Mouse (Mus musculus) midbrain, embryonic 12.5 days (tissue): Measurements from ENCODE around the gene Krtap8-1. TPM values are rescaled to one million over a fixed set of nuclear protein-coding genes. Genes with fewer than 3 reads are reported as not detected.

Experiments
- ATAC-seq: fragments of 200-750 bp; cut with Nextera tagmentation; 2 replicates; pipeline ENCODE4 v1.8.0; 2017; ENCODE audit warnings: low read depth, moderate TSS enrichment, moderate library complexity; ENCODE audit not compliant: low FRiP score
- H3K27ac ChIP-seq: fragments of 300-500 bp; sonication (generic); replicated peaks from 2 replicates; pipeline ENCODE4 v1.5.1; 2016; ENCODE audit warnings: mild to moderate bottlenecking
- H3K27me3 ChIP-seq: fragments of 300-500 bp; sonication (generic); 2 replicates; pipeline ENCODE4 v1.6.1; 2016; ENCODE audit warnings: mild to moderate bottlenecking
- H3K36me3 ChIP-seq: fragments of 300-500 bp; sonication (generic); 2 replicates; pipeline ENCODE4 v1.6.1; 2016
- H3K4me1 ChIP-seq: fragments of 300-500 bp; sonication (generic); 2 replicates; pipeline ENCODE4 v1.6.1; 2016
- H3K4me2 ChIP-seq: fragments of 300-500 bp; sonication (generic); replicated peaks from 2 replicates; pipeline ENCODE4 v1.6.1; 2016; ENCODE audit warnings: mild to moderate bottlenecking, moderate library complexity
- H3K4me3 ChIP-seq: fragments of 300-500 bp; sonication (generic); 2 replicates; pipeline ENCODE4 v1.5.1; 2016; ENCODE audit warnings: mild to moderate bottlenecking
- H3K9ac ChIP-seq: fragments of 300-500 bp; sonication (generic); replicated peaks from 2 replicates; pipeline ENCODE4 v1.6.1; 2016; ENCODE audit warnings: mild to moderate bottlenecking, moderate library complexity
- H3K9me3 ChIP-seq: fragments of 300-500 bp; sonication (generic); 2 replicates; pipeline ENCODE4 v1.6.1; 2016; ENCODE audit warnings: mild to moderate bottlenecking
- WGBS: fragments of 180-500 bp; shearing (Covaris S2); methylation state at CpG from one replicate; pipeline ENCODE4 v1.1.7; 2016; 5-methylcytosine and 5-hydroxymethylcytosine counted together
- polyA plus RNA-seq: library from polyadenylated mRNA; unstranded; fragments of >200 nt; fragmentation: Nextera tagmentation; extraction: Ambion mirVana; gene quantifications from 2 replicates; pipeline ENCODE4 v1.2.1, GENCODE M21; 2016

Krtap8-1 gene
- polyA plus RNA-seq: not detected in 2 replicates

- H3K9ac ChIP-seq: no peak within 1 kb of the TSS
Observed at GRCm38 (mm10) chr16:89487852-89488251, at the start of gene Krtap8-1. TSS of gene Krtap8-1 (minus strand) at chr16:89487952.

GRCm38 (mm10) chr16:89537349-89537748 is 49.6 kb upstream of the Krtap8-1 start:
- H3K27me3 ChIP-seq: no peaks in the 10 kb centered on the region
- H3K36me3 ChIP-seq: no peaks in the 10 kb centered on the region
- H3K4me2 ChIP-seq: no peak overlapping the region
- no peaks in the 10 kb centered on the region for H3K4me1 ChIP-seq
- WGBS: 90% methylated on average over 6 of the region's 6 CpGs
- ATAC-seq: no peak
- no peak overlapping the region for H3K4me3 ChIP-seq
- H3K9ac ChIP-seq: no peak overlapping the region
- no peak overlapping the region for H3K27ac ChIP-seq
- 0 out of 2 replicates have a peak, but pooled peaks cover 3% of the 10 kb centered on the region for H3K9me3 ChIP-seq

More at GRCm38 (mm10) chr16:89487852-89488251, at the start of gene Krtap8-1:
- Histone ChIP-seq H3K4me1 (no peaks in the 10 kb centered on the region), H3K27ac (no peak within 1 kb of the TSS), H3K4me3 (no peak within 1 kb of the TSS), H3K4me2 (no peak within 1 kb of the TSS), H3K36me3 (no peaks in the 10 kb centered on the region), H3K9me3 (no peaks in the 10 kb centered on the region), H3K27me3 (no peaks in the 10 kb centered on the region)
- no peak for ATAC-seq
- WGBS: 88% methylated on average over 7 of the region's 7 CpGs

- H3K4me2 ChIP-seq: peak overlapping the region; percentile 32
- H3K9me3 ChIP-seq: no peaks in the 10 kb centered on the region
- H3K27me3 ChIP-seq: 0 out of 2 replicates have a peak, but pooled peaks cover 3% of the 10 kb centered on the region
- H3K27ac ChIP-seq: peak overlapping the region; percentile 69
- ATAC-seq: peak; percentile 89
- WGBS: 14% methylated on average over 7 of the region's 7 CpGs
- H3K4me3 ChIP-seq: no peak overlapping the region
- peaks cover 34% of the 10 kb centered on the region for H3K4me1 ChIP-seq
- H3K9ac ChIP-seq: no peak overlapping the region
- H3K36me3 ChIP-seq: no peaks in the 10 kb centered on the region
Observed at GRCm38 (mm10) chr16:89530547-89530946, 42.8 kb upstream of the Krtap8-1 start.

- H3K27ac ChIP-seq: peak overlapping the region; percentile 69
- peaks cover 34% of the 10 kb centered on the region for H3K4me1 ChIP-seq
- H3K4me2 ChIP-seq: peak overlapping the region; percentile 11; the same call in 1 of the 2 replicates
- no peaks in the 10 kb centered on the region for H3K36me3 ChIP-seq
- H3K4me3 ChIP-seq: no peak overlapping the region
- ATAC-seq: peak; percentile 61
- 0 out of 2 replicates have a peak, but pooled peaks cover 3% of the 10 kb centered on the region for H3K27me3 ChIP-seq
- no peak overlapping the region for H3K9ac ChIP-seq
- 41% methylated on average over 7 of the region's 7 CpGs for WGBS
- H3K9me3 ChIP-seq: 0 out of 2 replicates have a peak, but pooled peaks cover under 1% of the 10 kb centered on the region
Observed at GRCm38 (mm10) chr16:89529846-89530245, 42.1 kb upstream of the Krtap8-1 start.

- no peak overlapping the region for H3K4me3 ChIP-seq
- WGBS: 28% methylated on average over 3 of the region's 3 CpGs
- H3K27ac ChIP-seq: no peak overlapping the region
- no peak overlapping the region for H3K9ac ChIP-seq
- no peak overlapping the region for H3K4me2 ChIP-seq
- H3K9me3 ChIP-seq: 0 out of 2 replicates have a peak, but pooled peaks cover 3% of the 10 kb centered on the region
- no peak for ATAC-seq
- H3K27me3 ChIP-seq: 0 out of 2 replicates have a peak, but pooled peaks cover 3% of the 10 kb centered on the region
- peaks cover 34% of the 10 kb centered on the region for H3K4me1 ChIP-seq
- no peaks in the 10 kb centered on the region for H3K36me3 ChIP-seq
Observed at GRCm38 (mm10) chr16:89528380-89528779, 40.6 kb upstream of the Krtap8-1 start.

GRCm38 (mm10) chr16:89520996-89521395 is 33.2 kb upstream of the Krtap8-1 start:
- Histone ChIP-seq H3K27me3 (no peaks in the 10 kb centered on the region), H3K4me1 (no peaks in the 10 kb centered on the region), H3K36me3 (no peaks in the 10 kb centered on the region), H3K27ac (no peak overlapping the region), H3K9ac (no peak overlapping the region), H3K4me3 (no peak overlapping the region), H3K9me3 (0 out of 2 replicates have a peak, but pooled peaks cover 3% of the 10 kb centered on the region), H3K4me2 (no peak overlapping the region)
- WGBS: 89% methylated on average over 4 of the region's 4 CpGs
- no peak for ATAC-seq

GRCm38 (mm10) chr16:89520555-89520954 is 32.8 kb upstream of the Krtap8-1 start:
- Histone ChIP-seq H3K27me3 (no peaks in the 10 kb centered on the region), H3K9ac (no peak overlapping the region), H3K36me3 (no peaks in the 10 kb centered on the region), H3K4me1 (no peaks in the 10 kb centered on the region), H3K4me3 (no peak overlapping the region), H3K4me2 (no peak overlapping the region), H3K27ac (no peak overlapping the region), H3K9me3 (0 out of 2 replicates have a peak, but pooled peaks cover 3% of the 10 kb centered on the region)
- no peak for ATAC-seq
- 90% methylated on average over 2 of the region's 2 CpGs for WGBS

GRCm38 (mm10) chr16:89520091-89520490 is 32.3 kb upstream of the Krtap8-1 start:
- H3K27me3 ChIP-seq: no peaks in the 10 kb centered on the region
- WGBS: 87% methylated on average over 6 of the region's 6 CpGs
- H3K4me2 ChIP-seq: no peak overlapping the region
- no peaks in the 10 kb centered on the region for H3K36me3 ChIP-seq
- H3K4me1 ChIP-seq: no peaks in the 10 kb centered on the region
- no peak for ATAC-seq
- H3K27ac ChIP-seq: no peak overlapping the region
- H3K9ac ChIP-seq: no peak overlapping the region
- H3K4me3 ChIP-seq: no peak overlapping the region
- 0 out of 2 replicates have a peak, but pooled peaks cover 3% of the 10 kb centered on the region for H3K9me3 ChIP-seq

GRCm38 (mm10) chr16:89517635-89518034 is 29.9 kb upstream of the Krtap8-1 start:
- WGBS: 71% methylated on average over 9 of the region's 9 CpGs

GRCm38 (mm10) chr16:89513431-89513830 is 25.7 kb upstream of the Krtap8-1 start:
- ATAC-seq: no peak
- Histone ChIP-seq H3K4me2 (no peak overlapping the region), H3K27ac (no peak overlapping the region), H3K36me3 (no peaks in the 10 kb centered on the region), H3K27me3 (no peaks in the 10 kb centered on the region), H3K4me3 (no peak overlapping the region), H3K9ac (no peak overlapping the region), H3K4me1 (no peaks in the 10 kb centered on the region), H3K9me3 (no peaks in the 10 kb centered on the region)
- 87% methylated on average over 7 of the region's 7 CpGs for WGBS

More at GRCm38 (mm10) chr16:89517635-89518034, 29.9 kb upstream of the Krtap8-1 start:
- H3K4me1 ChIP-seq: no peaks in the 10 kb centered on the region
- no peaks in the 10 kb centered on the region for H3K36me3 ChIP-seq
- no peak overlapping the region for H3K27ac ChIP-seq
- H3K4me3 ChIP-seq: no peak overlapping the region
- no peaks in the 10 kb centered on the region for H3K27me3 ChIP-seq
- H3K9me3 ChIP-seq: no peaks in the 10 kb centered on the region
- no peak for ATAC-seq
- no peak overlapping the region for H3K9ac ChIP-seq
- H3K4me2 ChIP-seq: no peak overlapping the region

GRCm38 (mm10) chr16:89508223-89508622 is 20.5 kb upstream of the Krtap8-1 start, which contains the start of gene Krtap7-1:
TSS of gene Krtap7-1 (minus strand) at chr16:89508323.
- Histone ChIP-seq H3K4me2 (no peak within 1 kb of the TSS), H3K27ac (no peak within 1 kb of the TSS), H3K9ac (no peak within 1 kb of the TSS), H3K9me3 (no peaks in the 10 kb centered on the region), H3K36me3 (no peaks in the 10 kb centered on the region), H3K4me1 (no peaks in the 10 kb centered on the region), H3K27me3 (no peaks in the 10 kb centered on the region), H3K4me3 (no peak within 1 kb of the TSS)
- WGBS: 88% methylated on average over 4 of the region's 4 CpGs
- ATAC-seq: no peak

GRCm38 (mm10) chr16:89503571-89503970 is 15.8 kb upstream of the Krtap8-1 start:
- H3K9me3 ChIP-seq: no peaks in the 10 kb centered on the region
- H3K9ac ChIP-seq: no peak overlapping the region
- no peak overlapping the region for H3K4me2 ChIP-seq
- no peak for ATAC-seq
- H3K27me3 ChIP-seq: no peaks in the 10 kb centered on the region
- H3K4me1 ChIP-seq: no peaks in the 10 kb centered on the region
- WGBS: 84% methylated on average over 2 of the region's 2 CpGs
- H3K4me3 ChIP-seq: no peak overlapping the region
- no peak overlapping the region for H3K27ac ChIP-seq
- H3K36me3 ChIP-seq: no peaks in the 10 kb centered on the region

- Histone ChIP-seq H3K4me2 (no peak overlapping the region), H3K4me1 (no peaks in the 10 kb centered on the region), H3K27ac (no peak overlapping the region), H3K9ac (no peak overlapping the region), H3K27me3 (no peaks in the 10 kb centered on the region), H3K9me3 (no peaks in the 10 kb centered on the region), H3K36me3 (no peaks in the 10 kb centered on the region), H3K4me3 (no peak overlapping the region)
- WGBS: 79% methylated on average over 5 of the region's 5 CpGs
- ATAC-seq: no peak
Observed at GRCm38 (mm10) chr16:89501870-89502269, 14.1 kb upstream of the Krtap8-1 start.
